Mouse (Mus musculus): Measurements from ENCODE around the gene Polr3k.

Polr3k gene

GRCm38 (mm10) chr2:181863791-181864535 is at the start of gene Polr3k:
TSS of gene Polr3k (plus strand) at chr2:181864337.
- peak; percentile 54 for DNase-seq (ENCODE audit: low spot score)

GRCm38 (mm10) chr2:181829032-181829650 is 35.0 kb upstream of the Polr3k start:
- DNase-seq (ENCODE audit: low spot score): no peak

- no peak for DNase-seq (ENCODE audit: low spot score)
Measured at GRCm38 (mm10) chr2:181832745-181833144, 31.4 kb upstream of the Polr3k start.

- DNase-seq (ENCODE audit: low spot score): peak; percentile 58
Measured at GRCm38 (mm10) chr2:181837372-181838292, 26.5 kb upstream of the Polr3k start, which contains the start of gene Pcmtd2. TSS of gene Pcmtd2 (plus strand) at chr2:181837854.

GRCm38 (mm10) chr2:181838293-181838680 is 25.9 kb upstream of the Polr3k start:
- no peak for DNase-seq (ENCODE audit: low spot score)

- no peak for DNase-seq (ENCODE audit: low spot score)
Measured at GRCm38 (mm10) chr2:181845709-181846394, 18.3 kb upstream of the Polr3k start.

GRCm38 (mm10) chr2:181864536-181864860 is 361 bp downstream of the Polr3k start:
- DNase-seq (ENCODE audit: low spot score): no peak

GRCm38 (mm10) chr2:181866931-181867330 is 2.8 kb downstream of the Polr3k start:
- peak; percentile 13 for DNase-seq (ENCODE audit: low spot score)

- DNase-seq (ENCODE audit: low spot score): no peak
Measured at GRCm38 (mm10) chr2:181871039-181871438, 6.9 kb downstream of the Polr3k start.

- DNase-seq (ENCODE audit: low spot score): no peak
Measured at GRCm38 (mm10) chr2:181878903-181879302, 14.8 kb downstream of the Polr3k start.

GRCm38 (mm10) chr2:181883022-181883749 is 19.0 kb downstream of the Polr3k start:
- no peak for DNase-seq (ENCODE audit: low spot score)

- no peak for DNase-seq (ENCODE audit: low spot score)
Measured at GRCm38 (mm10) chr2:181917861-181918260, 53.7 kb downstream of the Polr3k start.

- DNase-seq (ENCODE audit: low spot score): peak; percentile 37
Measured at GRCm38 (mm10) chr2:181918501-181918900, 54.4 kb downstream of the Polr3k start.
